Mouse (Mus musculus) stomach, postnatal 0 days (tissue): ENCODE results near the gene Gm17581. TPM values are rescaled to one million over a fixed set of nuclear protein-coding genes. Genes with fewer than 3 reads are reported as not detected.

Source experiments
- ATAC-seq: fragments of 200-750 bp; cut with Nextera tagmentation; 2 replicates; pipeline ENCODE4 v1.8.0; 2017; ENCODE audit not compliant: low FRiP score, low TSS enrichment
- DNase-seq: peaks from one replicate; pipeline ENCODE4 v3.0.0-alpha.2; 2016; ENCODE audit warnings: low spot score
- H3K27ac ChIP-seq: fragments of 300-500 bp; sonication (generic); replicated peaks from 2 replicates; pipeline ENCODE4 v1.5.1; 2014; ENCODE audit warnings: mild to moderate bottlenecking, control low read depth
- H3K27me3 ChIP-seq: fragments of 300-500 bp; sonication (generic); 2 replicates; pipeline ENCODE4 v1.6.1; 2014; ENCODE audit warnings: low read length; ENCODE audit not compliant: control insufficient read depth, insufficient read depth
- H3K36me3 ChIP-seq: fragments of 300-500 bp; sonication (generic); 2 replicates; pipeline ENCODE4 v1.6.1; 2014; ENCODE audit warnings: low read length, mixed read lengths; ENCODE audit not compliant: control insufficient read depth, insufficient read depth
- H3K4me1 ChIP-seq: fragments of 300-500 bp; sonication (generic); replicated peaks from 2 replicates; pipeline ENCODE4 v1.6.1; 2014; ENCODE audit warnings: antibody characterized with exemption; ENCODE audit not compliant: control insufficient read depth, insufficient read depth
- H3K4me2 ChIP-seq: fragments of 300-500 bp; sonication (generic); replicated peaks from 2 replicates; pipeline ENCODE4 v1.6.1; 2014; ENCODE audit warnings: low read depth, mild to moderate bottlenecking, control low read depth, moderate library complexity
- H3K4me3 ChIP-seq: fragments of 300-500 bp; sonication (generic); 2 replicates; pipeline ENCODE4 v1.5.1; 2014; ENCODE audit warnings: low read depth, low read length, control low read depth
- H3K9ac ChIP-seq: fragments of 300-500 bp; sonication (generic); 2 replicates; pipeline ENCODE4 v1.6.1; 2014; ENCODE audit warnings: mild to moderate bottlenecking, low read length, control low read depth, mixed read lengths
- H3K9me3 ChIP-seq: fragments of 300-500 bp; sonication (generic); 2 replicates; pipeline ENCODE4 v1.6.1; 2016; ENCODE audit warnings: low read length; ENCODE audit not compliant: control insufficient read depth
- CTCF ChIP-seq: IDR thresholded peaks from 2 replicates; pipeline ENCODE4 v1.5.1; 2016; ENCODE audit warnings: antibody characterized with exemption, low read depth, mild to moderate bottlenecking, moderate library complexity
- EP300 ChIP-seq: optimal IDR thresholded peaks from 2 replicates; pipeline ENCODE3; 2016; ENCODE audit warnings: antibody characterized with exemption
- WGBS: fragments of 180-500 bp; shearing (Covaris S2); extraction: QIAGEN DNeasy Blood & Tissue Kit; methylation state at CpG from one replicate; pipeline ENCODE4 v1.1.7; 2014; 5-methylcytosine and 5-hydroxymethylcytosine counted together
- polyA plus RNA-seq: library from polyadenylated mRNA; unstranded; fragments of >200 nt; fragmentation: Nextera tagmentation; extraction: Ambion mirVana; gene quantifications from 2 replicates; pipeline ENCODE4 v1.2.1, GENCODE M21; 2015

Gene Gm17581
- polyA plus RNA-seq, 1 experiment from 2014 or later: not detected

DNA sequence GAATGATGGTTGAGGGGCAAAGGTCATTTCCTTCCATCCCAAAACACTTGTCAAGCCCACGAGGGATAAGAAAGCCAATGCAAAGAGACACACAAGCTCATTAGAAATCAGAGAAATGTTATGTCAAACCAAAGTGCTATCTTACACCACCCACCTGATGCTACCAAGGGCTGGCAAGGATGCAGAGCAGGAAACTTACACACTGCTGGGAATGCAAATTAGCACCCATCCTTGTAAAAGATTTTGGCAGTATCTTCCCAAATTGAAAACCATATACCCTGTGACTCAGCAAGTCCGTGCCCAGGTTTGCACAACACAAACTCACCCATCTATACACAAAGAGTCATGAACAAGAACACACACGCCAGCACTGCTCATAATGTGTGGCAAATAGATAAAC, 9.8 kb upstream of the Gm17581 start:
- Histone ChIP-seq H3K9ac (no peak overlapping the region), H3K27ac (no peak overlapping the region), H3K27me3 (no peaks in the 10 kb centered on the region), H3K36me3 (no peaks in the 10 kb centered on the region), H3K9me3 (no peaks in the 10 kb centered on the region), H3K4me1 (no peaks in the 10 kb centered on the region), H3K4me3 (no peak overlapping the region), H3K4me2 (no peak overlapping the region)
- TF ChIP-seq EP300 (no peak), CTCF (no peak)
- ATAC-seq: no peak
- no peak for DNase-seq
- WGBS: 43% methylated on average over 3 of the region's 3 CpGs

DNA sequence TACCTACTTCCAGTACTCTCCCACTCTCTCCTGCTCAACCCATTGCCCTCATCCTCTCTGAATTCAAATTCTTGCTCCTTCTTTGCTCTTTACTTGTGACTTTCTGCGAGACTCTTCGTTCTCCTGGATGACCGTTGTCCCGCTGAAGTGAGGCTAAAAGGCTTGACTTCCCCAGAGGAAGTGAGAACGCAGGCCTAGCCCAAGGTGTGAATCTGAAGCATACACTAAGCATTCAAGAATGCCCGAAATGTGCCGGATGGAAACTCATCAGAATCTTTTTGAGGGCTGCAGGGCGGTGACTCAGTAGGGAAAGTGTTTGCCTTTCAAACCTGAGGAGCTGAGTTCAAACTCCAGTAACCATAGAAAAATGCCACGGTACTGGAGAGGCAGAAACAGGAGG, 7.7 kb upstream of the Gm17581 start:
- Histone ChIP-seq H3K9ac (no peak overlapping the region), H3K27ac (no peak overlapping the region), H3K9me3 (no peaks in the 10 kb centered on the region), H3K4me3 (no peak overlapping the region), H3K4me1 (no peaks in the 10 kb centered on the region), H3K4me2 (no peak overlapping the region), H3K27me3 (no peaks in the 10 kb centered on the region), H3K36me3 (no peaks in the 10 kb centered on the region)
- TF ChIP-seq CTCF (no peak), EP300 (no peak)
- WGBS: 77% methylated on average over 9 of the region's 9 CpGs
- DNase-seq: no peak
- no peak for ATAC-seq

DNA sequence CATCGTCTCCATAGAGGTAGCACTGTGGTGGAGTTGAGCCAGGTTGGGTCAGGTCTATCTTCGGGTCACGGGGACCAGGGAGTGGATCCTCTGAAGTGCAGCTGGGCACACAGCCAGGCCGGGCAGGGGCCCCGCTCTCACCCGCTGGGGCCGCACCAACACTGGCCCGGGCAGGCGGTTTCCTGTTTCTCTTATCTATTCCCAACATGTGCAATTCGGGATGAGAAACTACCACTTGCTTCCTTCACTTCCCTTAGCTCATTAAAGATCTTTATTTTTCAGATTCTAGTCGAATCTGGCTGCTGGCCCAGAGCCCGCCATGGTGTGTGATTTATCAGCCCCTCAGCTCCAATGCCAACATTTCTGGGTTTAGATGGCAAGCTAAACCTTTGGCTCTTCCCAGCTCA, 7.3 kb upstream of the Gm17581 start:
- Histone ChIP-seq H3K9me3 (no peaks in the 10 kb centered on the region), H3K36me3 (no peaks in the 10 kb centered on the region), H3K27me3 (no peaks in the 10 kb centered on the region), H3K9ac (no peak overlapping the region), H3K4me2 (no peak overlapping the region), H3K27ac (0 out of 2 replicates have a peak overlapping the region, but pooled peaks have one; percentile 30), H3K4me3 (no peak overlapping the region), H3K4me1 (no peaks in the 10 kb centered on the region)
- TF ChIP-seq CTCF (no peak), EP300 (no peak)
- 34% methylated on average over 12 of the region's 12 CpGs for WGBS
- peak; percentile 30 for DNase-seq
- peak; percentile 67 for ATAC-seq

DNA sequence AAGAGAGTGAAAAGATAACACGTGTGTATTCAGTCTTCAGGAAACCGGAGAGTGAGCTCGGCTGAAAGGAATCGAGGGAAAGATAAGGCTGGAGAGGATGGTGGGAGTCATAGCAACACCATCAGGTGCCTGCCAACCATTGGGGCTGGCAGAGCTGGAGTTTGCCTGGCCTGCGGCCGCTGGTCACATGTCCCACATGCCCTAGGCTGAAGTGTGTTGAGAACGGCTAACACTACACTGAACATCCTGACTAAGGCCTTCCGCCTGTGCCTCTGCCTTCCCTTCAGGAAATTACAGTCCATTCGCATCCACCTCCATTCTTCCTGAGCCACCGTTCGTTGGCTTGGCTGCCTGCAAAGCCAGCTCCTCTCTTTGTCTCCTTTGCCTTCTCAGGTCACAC, 6.5 kb upstream of the Gm17581 start:
- no peak overlapping the region for H3K4me2 ChIP-seq
- no peak overlapping the region for H3K9ac ChIP-seq
- DNase-seq (no peak), ATAC-seq (peak; percentile 57; the same call in 1 of the 2 replicates)
- no peak overlapping the region for H3K4me3 ChIP-seq
- H3K4me1 ChIP-seq: no peaks in the 10 kb centered on the region
- no peak for TF ChIP-seq CTCF
- no peak for TF ChIP-seq EP300
- no peaks in the 10 kb centered on the region for H3K27me3 ChIP-seq
- H3K9me3 ChIP-seq: no peaks in the 10 kb centered on the region
- WGBS: 61% methylated on average over 11 of the region's 11 CpGs
- no peaks in the 10 kb centered on the region for H3K36me3 ChIP-seq
- no peak overlapping the region for H3K27ac ChIP-seq

DNA sequence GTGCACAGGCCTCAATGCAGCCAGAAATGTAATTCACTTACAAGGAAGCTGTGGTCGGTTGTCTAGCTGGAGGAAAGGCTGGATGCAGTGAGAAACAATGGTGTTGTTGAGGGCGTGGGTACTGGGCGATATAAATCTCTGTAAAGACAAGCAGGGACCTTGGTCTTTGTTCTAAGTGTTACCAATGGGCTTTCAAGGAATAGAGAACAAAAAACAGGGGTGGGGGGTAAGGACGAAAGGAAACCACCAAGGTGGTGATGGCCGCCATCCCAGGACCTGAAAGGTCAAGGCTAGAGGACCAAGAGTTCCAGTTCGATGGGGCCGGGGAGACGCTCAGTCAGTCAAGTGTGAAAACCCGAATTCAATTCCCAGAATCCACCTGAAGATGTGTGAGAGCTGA, 2.1 kb upstream of the Gm17581 start:
- Histone ChIP-seq H3K27me3 (no peaks in the 10 kb centered on the region), H3K4me2 (no peak overlapping the region), H3K36me3 (no peaks in the 10 kb centered on the region), H3K4me3 (no peak overlapping the region), H3K4me1 (no peaks in the 10 kb centered on the region), H3K27ac (no peak overlapping the region), H3K9me3 (no peaks in the 10 kb centered on the region), H3K9ac (no peak overlapping the region)
- WGBS: 65% methylated on average over 9 of the region's 9 CpGs
- no peak for DNase-seq
- TF ChIP-seq EP300 (no peak), CTCF (no peak)
- ATAC-seq: no peak

DNA sequence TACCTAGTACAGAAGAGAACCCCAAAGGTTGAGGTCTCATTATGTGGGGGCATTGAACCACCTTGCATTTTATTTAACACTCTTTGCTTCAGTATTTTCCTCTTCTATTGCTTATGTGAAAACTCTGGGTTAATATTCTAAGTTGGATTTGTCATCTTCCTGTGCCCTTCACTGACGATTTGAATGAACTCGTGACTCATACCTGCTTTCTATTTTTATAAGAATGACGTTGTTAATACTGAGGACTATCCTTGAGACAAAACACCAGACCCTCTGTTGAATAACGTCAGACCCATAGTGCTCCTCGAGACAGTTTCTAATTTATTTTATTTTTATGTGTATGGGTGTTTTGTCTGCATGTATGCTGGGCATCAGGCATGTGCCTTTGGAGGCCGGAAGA, 1.3 kb upstream of the Gm17581 start:
- no peak for DNase-seq
- no peak for TF ChIP-seq CTCF
- TF ChIP-seq EP300: no peak
- ATAC-seq: no peak
- H3K4me1 ChIP-seq: no peaks in the 10 kb centered on the region
- H3K9me3 ChIP-seq: no peaks in the 10 kb centered on the region
- no peaks in the 10 kb centered on the region for H3K27me3 ChIP-seq
- H3K4me2 ChIP-seq: no peak overlapping the region
- 57% methylated on average over 6 of the region's 6 CpGs for WGBS
- no peak overlapping the region for H3K9ac ChIP-seq
- H3K36me3 ChIP-seq: no peaks in the 10 kb centered on the region
- H3K4me3 ChIP-seq: no peak overlapping the region
- H3K27ac ChIP-seq: no peak overlapping the region
